Mouse (Mus musculus): ENCODE results near the gene Csnk1d. TPM values are rescaled to one million over a fixed set of nuclear protein-coding genes. Genes with fewer than 3 reads are reported as not detected.

Csnk1d gene
- 49.8 and 78.9 TPM in 2 replicates for polyA plus RNA-seq (2014; fragmentation: Nextera tagmentation; extraction: Ambion mirVana)

DNA sequence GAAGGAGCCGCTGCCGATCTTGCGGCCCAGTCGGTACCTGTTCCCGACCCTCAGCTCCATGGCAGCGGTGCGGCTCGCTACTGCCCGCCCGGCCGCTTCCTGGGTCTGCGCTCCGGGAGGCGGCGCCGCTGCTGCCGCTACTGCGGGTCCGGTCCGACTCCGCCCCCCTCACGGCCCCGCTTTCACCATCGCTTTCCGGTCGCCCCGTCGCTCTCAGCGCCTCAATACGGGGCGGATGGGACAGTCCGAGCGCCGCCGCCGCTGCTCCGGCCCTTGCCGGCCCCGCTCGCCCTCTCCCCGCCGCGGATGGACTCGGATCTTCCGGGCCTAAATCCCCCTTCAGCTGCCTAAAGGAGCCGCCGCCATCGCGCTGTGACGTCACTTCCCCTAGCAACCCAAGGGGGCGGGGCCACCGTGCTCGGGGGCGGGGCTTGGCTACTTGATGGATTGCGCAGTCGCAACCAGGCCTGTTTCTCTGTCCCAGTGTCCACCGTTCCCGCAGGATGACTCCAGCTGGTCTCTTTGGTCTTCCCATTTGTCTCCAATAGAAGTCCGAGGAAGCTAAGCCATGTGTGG, at the start of gene Csnk1d:
Csnk1d (minus strand) TSS at position 380 of the 576 bp plus-strand sequence.
- Histone ChIP-seq H3K4me2 (replicated peaks; ENCODE audit: low read depth, low read length) (peak within 1 kb of the TSS; percentile 43), H3K9me3 (ENCODE audit: control insufficient read depth, low read length) (no peaks in the 10 kb centered on the region), H3K27ac (ENCODE audit: low read depth, low read length) (peak within 1 kb of the TSS; percentile 96), H3K9ac (ENCODE audit: low read depth, low read length) (peak within 1 kb of the TSS; percentile 100), H3K27me3 (ENCODE audit: control insufficient read depth, insufficient read depth, low read length) (no peaks in the 10 kb centered on the region), H3K4me1 (ENCODE audit: control insufficient read depth, insufficient read depth, low read length) (peaks cover 26% of the 10 kb centered on the region), H3K4me3 (ENCODE audit: low read length) (peak within 1 kb of the TSS; percentile 100), H3K36me3 (ENCODE audit: control insufficient read depth, insufficient read depth, low read length) (peaks cover 18% of the 10 kb centered on the region)
- peak; percentile 87 for ATAC-seq (ENCODE audit: low FRiP score, low TSS enrichment)
- under 1% methylated on average over 59 of the region's 59 CpGs for WGBS

DNA sequence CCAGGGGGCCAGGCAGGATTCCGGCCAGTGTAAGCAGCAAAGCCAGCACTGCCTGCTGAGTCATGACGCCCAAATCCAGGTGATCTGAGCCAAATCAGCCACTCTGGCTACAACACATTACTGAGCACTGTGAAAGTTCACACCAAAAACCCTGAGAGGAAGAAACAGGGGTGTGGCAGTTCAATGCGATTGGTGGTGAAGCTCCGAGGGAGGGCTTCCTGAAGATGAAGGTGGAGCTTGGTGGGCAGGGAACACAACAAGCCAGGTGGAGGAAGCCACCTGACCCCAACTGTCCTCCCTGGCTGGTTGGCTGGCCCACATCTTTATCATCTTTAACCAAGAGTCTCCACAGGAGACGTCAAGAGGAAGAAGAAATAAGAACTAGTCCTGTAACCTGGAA, 48.2 kb upstream of the Csnk1d start, which contains the start of gene Cd7:
Cd7 (minus strand) TSS at position 117 of the 400 bp plus-strand sequence.
- Histone ChIP-seq H3K4me2 (replicated peaks; ENCODE audit: low read depth, low read length) (no peak within 1 kb of the TSS), H3K4me3 (ENCODE audit: low read length) (no peak within 1 kb of the TSS), H3K9ac (ENCODE audit: low read depth, low read length) (no peak within 1 kb of the TSS), H3K27ac (ENCODE audit: low read depth, low read length) (no peak within 1 kb of the TSS), H3K9me3 (ENCODE audit: control insufficient read depth, low read length) (no peaks in the 10 kb centered on the region), H3K36me3 (ENCODE audit: control insufficient read depth, insufficient read depth, low read length) (no peaks in the 10 kb centered on the region), H3K27me3 (ENCODE audit: control insufficient read depth, insufficient read depth, low read length) (0 out of 2 replicates have a peak, but pooled peaks cover 4% of the 10 kb centered on the region), H3K4me1 (ENCODE audit: control insufficient read depth, insufficient read depth, low read length) (no peaks in the 10 kb centered on the region)
- ATAC-seq (ENCODE audit: low FRiP score, low TSS enrichment) = no peak
- 70% methylated on average over 5 of the region's 5 CpGs for WGBS

DNA sequence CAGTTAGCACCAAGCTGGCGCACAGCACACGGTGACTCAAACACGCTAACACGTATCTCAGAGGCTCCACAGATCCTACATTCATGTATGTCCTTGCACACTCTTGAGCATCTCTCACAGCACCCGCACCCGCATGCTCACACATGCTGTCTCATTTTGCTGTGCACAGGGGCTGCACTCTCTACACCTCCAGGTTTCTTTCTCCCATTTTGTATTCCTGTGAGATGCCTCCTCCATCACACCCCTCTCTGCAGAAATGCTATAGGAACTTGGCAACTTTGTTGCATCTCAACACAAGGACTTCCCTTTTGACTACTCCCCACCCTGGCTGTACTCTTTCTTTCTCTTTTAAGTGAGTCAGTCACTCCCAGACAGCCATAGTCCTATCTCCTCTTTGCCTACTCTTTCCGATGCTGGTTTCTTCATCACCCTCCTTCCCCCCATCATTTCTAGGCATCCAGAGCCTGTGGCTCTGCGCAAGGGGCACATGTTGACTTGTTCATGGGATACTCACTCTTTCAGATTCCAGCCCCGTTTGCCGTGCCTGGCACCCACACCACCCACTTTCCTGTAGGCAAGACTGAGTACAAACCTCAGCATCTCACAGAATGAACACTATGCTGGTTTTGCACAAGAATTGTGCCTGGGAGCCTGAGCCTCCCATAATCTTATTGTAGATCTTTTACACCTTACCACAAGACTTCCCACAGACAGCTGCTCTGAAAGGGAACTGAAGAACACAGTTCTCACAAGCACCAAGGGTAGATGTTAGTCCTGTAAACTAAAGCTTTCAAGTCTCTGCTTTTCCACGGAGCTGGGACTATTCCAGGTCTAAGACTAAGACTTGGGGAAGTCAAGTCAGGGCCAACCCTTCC, 47.5 kb upstream of the Csnk1d start:
- no peak overlapping the region for H3K27ac ChIP-seq (ENCODE audit: low read depth, low read length)
- no peak overlapping the region for H3K4me3 ChIP-seq (ENCODE audit: low read length)
- no peaks in the 10 kb centered on the region for H3K27me3 ChIP-seq (ENCODE audit: control insufficient read depth, insufficient read depth, low read length)
- H3K4me1 ChIP-seq (ENCODE audit: control insufficient read depth, insufficient read depth, low read length) = no peaks in the 10 kb centered on the region
- H3K9me3 ChIP-seq (ENCODE audit: control insufficient read depth, low read length) = no peaks in the 10 kb centered on the region
- no peak overlapping the region for H3K4me2 ChIP-seq (replicated peaks; ENCODE audit: low read depth, low read length)
- no peak overlapping the region for H3K9ac ChIP-seq (ENCODE audit: low read depth, low read length)
- no peak for ATAC-seq (ENCODE audit: low FRiP score, low TSS enrichment)
- no peaks in the 10 kb centered on the region for H3K36me3 ChIP-seq (ENCODE audit: control insufficient read depth, insufficient read depth, low read length)
- WGBS = 89% methylated on average over 11 of the region's 11 CpGs

DNA sequence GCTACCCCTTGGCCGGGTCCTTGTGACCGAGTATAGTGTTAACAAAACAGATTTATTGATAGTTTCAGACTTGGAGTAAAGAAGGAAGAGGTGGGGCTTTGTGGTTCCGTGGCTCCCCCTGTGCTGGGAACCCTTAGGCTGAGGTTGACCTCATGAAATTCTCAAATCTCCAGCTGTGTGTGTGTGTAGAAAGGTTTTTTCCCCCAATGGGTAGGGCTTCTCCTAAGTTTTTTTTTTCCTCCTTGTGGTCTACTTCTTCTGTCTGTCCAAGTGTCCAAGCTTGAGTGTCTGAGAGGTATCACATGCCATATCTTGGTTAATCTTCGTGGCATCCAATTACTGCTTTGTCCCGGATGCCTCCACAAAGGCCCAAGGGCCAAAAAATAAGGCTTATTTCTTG, 42.0 kb upstream of the Csnk1d start:
- Histone ChIP-seq H3K9me3 (ENCODE audit: control insufficient read depth, low read length) (no peaks in the 10 kb centered on the region), H3K4me3 (ENCODE audit: low read length) (no peak overlapping the region), H3K9ac (ENCODE audit: low read depth, low read length) (no peak overlapping the region), H3K36me3 (ENCODE audit: control insufficient read depth, insufficient read depth, low read length) (no peaks in the 10 kb centered on the region), H3K27me3 (ENCODE audit: control insufficient read depth, insufficient read depth, low read length) (no peaks in the 10 kb centered on the region), H3K27ac (ENCODE audit: low read depth, low read length) (no peak overlapping the region), H3K4me1 (ENCODE audit: control insufficient read depth, insufficient read depth, low read length) (no peaks in the 10 kb centered on the region), H3K4me2 (replicated peaks; ENCODE audit: low read depth, low read length) (no peak overlapping the region)
- 67% methylated on average over 5 of the region's 5 CpGs for WGBS
- no peak for ATAC-seq (ENCODE audit: low FRiP score, low TSS enrichment)

DNA sequence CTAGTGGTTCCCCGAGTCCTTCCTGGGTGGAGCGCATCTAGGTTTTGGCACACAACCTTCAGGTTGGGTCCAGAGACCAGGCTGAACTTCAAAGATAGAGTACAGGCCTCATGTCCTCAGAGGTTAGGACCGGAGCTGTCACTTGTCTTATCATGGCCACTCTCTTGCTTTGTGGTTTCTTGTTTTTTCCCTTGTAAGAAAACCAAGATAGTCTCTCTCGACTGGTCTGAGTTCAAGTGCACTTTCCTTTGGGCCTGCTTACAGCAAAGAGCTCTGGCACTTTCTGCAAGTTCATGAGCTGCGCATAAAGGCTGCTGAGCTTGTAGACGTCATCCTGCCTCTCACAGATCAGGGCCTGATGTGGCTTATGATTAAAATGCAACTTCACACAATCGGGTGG, 36.1 kb upstream of the Csnk1d start:
- no peak for ATAC-seq (ENCODE audit: low FRiP score, low TSS enrichment)
- Histone ChIP-seq H3K27ac (ENCODE audit: low read depth, low read length) (no peak overlapping the region), H3K4me2 (replicated peaks; ENCODE audit: low read depth, low read length) (no peak overlapping the region), H3K9me3 (ENCODE audit: control insufficient read depth, low read length) (no peaks in the 10 kb centered on the region), H3K36me3 (ENCODE audit: control insufficient read depth, insufficient read depth, low read length) (no peaks in the 10 kb centered on the region), H3K4me1 (ENCODE audit: control insufficient read depth, insufficient read depth, low read length) (no peaks in the 10 kb centered on the region), H3K9ac (ENCODE audit: low read depth, low read length) (no peak overlapping the region), H3K4me3 (ENCODE audit: low read length) (no peak overlapping the region), H3K27me3 (ENCODE audit: control insufficient read depth, insufficient read depth, low read length) (no peaks in the 10 kb centered on the region)
- 87% methylated on average over 7 of the region's 7 CpGs for WGBS

DNA sequence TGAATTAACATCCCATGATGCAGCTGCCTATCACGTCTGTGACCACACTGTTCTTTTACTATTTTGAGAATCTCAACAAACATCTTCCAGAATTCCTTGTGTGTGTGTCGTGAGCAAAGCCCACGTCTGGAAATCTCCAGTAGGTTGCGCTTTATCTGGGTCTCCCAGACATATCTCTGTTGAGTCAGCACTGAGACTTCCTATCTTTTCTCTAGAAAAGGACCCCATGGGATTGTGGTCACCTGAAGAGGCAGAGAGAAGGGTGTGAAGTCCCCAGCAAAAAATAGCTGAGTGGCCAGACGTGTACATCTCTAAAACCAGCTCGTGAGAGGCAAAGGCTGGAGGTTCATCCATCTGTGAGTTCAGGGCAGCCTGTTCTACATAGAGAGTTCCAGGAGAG, 33.0 kb upstream of the Csnk1d start:
- no peak overlapping the region for H3K27ac ChIP-seq (ENCODE audit: low read depth, low read length)
- H3K4me1 ChIP-seq (ENCODE audit: control insufficient read depth, insufficient read depth, low read length) = no peaks in the 10 kb centered on the region
- H3K4me2 ChIP-seq (replicated peaks; ENCODE audit: low read depth, low read length) = no peak overlapping the region
- WGBS = 77% methylated on average over 6 of the region's 6 CpGs
- H3K9ac ChIP-seq (ENCODE audit: low read depth, low read length) = no peak overlapping the region
- no peaks in the 10 kb centered on the region for H3K9me3 ChIP-seq (ENCODE audit: control insufficient read depth, low read length)
- H3K27me3 ChIP-seq (ENCODE audit: control insufficient read depth, insufficient read depth, low read length) = no peaks in the 10 kb centered on the region
- H3K4me3 ChIP-seq (ENCODE audit: low read length) = no peak overlapping the region
- ATAC-seq (ENCODE audit: low FRiP score, low TSS enrichment) = no peak
- H3K36me3 ChIP-seq (ENCODE audit: control insufficient read depth, insufficient read depth, low read length) = no peaks in the 10 kb centered on the region

DNA sequence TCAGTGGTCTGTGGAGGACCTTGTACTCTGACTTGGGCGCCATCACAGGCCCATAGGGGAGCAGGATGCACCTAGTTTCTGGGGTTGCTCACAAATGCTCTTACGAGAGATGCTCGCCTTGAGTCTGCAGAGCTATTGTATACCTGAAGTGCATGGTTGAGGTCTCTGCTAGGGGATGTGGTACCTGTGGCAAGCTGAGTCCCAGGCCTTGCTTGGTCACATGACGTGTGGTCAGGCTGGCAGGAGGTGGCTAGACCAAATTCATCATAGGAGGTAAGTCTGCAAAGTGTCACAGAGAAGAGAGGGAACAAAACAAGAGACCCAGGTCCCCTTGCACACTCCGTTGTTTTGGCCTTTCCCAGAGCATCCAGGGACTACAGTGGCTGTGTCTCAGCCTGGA, 28.4 kb upstream of the Csnk1d start:
- Histone ChIP-seq H3K9ac (ENCODE audit: low read depth, low read length) (no peak overlapping the region), H3K9me3 (ENCODE audit: control insufficient read depth, low read length) (no peaks in the 10 kb centered on the region), H3K36me3 (ENCODE audit: control insufficient read depth, insufficient read depth, low read length) (no peaks in the 10 kb centered on the region), H3K4me2 (replicated peaks; ENCODE audit: low read depth, low read length) (no peak overlapping the region), H3K27ac (ENCODE audit: low read depth, low read length) (no peak overlapping the region), H3K4me1 (ENCODE audit: control insufficient read depth, insufficient read depth, low read length) (no peaks in the 10 kb centered on the region), H3K4me3 (ENCODE audit: low read length) (no peak overlapping the region), H3K27me3 (ENCODE audit: control insufficient read depth, insufficient read depth, low read length) (no peaks in the 10 kb centered on the region)
- WGBS = 80% methylated on average over 5 of the region's 5 CpGs
- ATAC-seq (ENCODE audit: low FRiP score, low TSS enrichment) = no peak

DNA sequence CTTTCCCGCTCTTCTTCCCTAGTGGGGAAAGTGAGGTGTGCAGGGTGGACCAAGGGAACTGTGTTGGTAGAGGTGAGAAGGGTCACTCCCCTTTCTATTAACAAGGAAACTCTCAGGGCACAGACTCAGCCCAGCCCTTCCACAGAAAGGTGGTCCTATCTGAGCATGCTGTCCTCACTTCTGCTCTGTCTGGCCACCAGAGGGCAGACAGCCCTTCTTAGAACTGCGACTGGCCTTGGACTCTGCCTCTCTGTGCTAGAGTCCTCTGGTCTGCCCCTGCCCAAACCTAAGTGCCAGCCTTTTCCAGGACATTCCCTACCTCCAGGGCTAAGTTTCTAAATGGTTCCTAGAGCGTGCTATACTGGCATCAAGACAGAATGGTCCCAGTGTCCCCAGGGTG, 26.6 kb upstream of the Csnk1d start:
- Histone ChIP-seq H3K27ac (ENCODE audit: low read depth, low read length) (no peak overlapping the region), H3K9ac (ENCODE audit: low read depth, low read length) (no peak overlapping the region), H3K4me2 (replicated peaks; ENCODE audit: low read depth, low read length) (no peak overlapping the region), H3K36me3 (ENCODE audit: control insufficient read depth, insufficient read depth, low read length) (no peaks in the 10 kb centered on the region), H3K4me1 (ENCODE audit: control insufficient read depth, insufficient read depth, low read length) (no peaks in the 10 kb centered on the region), H3K4me3 (ENCODE audit: low read length) (no peak overlapping the region), H3K9me3 (ENCODE audit: control insufficient read depth, low read length) (no peaks in the 10 kb centered on the region), H3K27me3 (ENCODE audit: control insufficient read depth, insufficient read depth, low read length) (no peaks in the 10 kb centered on the region)
- WGBS = 31% methylated on average over 3 of the region's 3 CpGs
- peak; percentile 83 for ATAC-seq (ENCODE audit: low FRiP score, low TSS enrichment)

DNA sequence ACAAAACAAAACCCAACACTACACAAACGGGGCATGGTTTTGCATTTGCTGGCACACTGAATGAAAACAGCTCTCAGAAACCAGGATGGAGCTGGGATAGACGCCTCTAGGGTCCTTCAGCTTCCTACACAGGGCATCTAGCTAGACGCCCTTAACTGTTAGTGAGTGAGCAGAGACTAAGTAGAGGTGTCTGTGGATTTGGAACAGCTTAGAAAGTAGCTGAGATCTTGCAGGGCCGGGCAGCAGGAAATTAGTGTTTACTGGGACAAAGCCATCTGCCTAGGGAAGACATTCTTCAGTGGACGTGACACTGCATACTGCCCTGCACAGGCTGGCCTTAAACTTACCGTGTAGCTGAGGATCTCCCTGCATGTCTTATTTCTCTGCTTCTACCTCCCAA, 24.3 kb upstream of the Csnk1d start:
- Histone ChIP-seq H3K27me3 (ENCODE audit: control insufficient read depth, insufficient read depth, low read length) (no peaks in the 10 kb centered on the region), H3K9me3 (ENCODE audit: control insufficient read depth, low read length) (no peaks in the 10 kb centered on the region), H3K4me1 (ENCODE audit: control insufficient read depth, insufficient read depth, low read length) (no peaks in the 10 kb centered on the region), H3K36me3 (ENCODE audit: control insufficient read depth, insufficient read depth, low read length) (no peaks in the 10 kb centered on the region), H3K9ac (ENCODE audit: low read depth, low read length) (no peak overlapping the region), H3K4me3 (ENCODE audit: low read length) (no peak overlapping the region), H3K27ac (ENCODE audit: low read depth, low read length) (no peak overlapping the region), H3K4me2 (replicated peaks; ENCODE audit: low read depth, low read length) (no peak overlapping the region)
- ATAC-seq (ENCODE audit: low FRiP score, low TSS enrichment) = no peak
- 59% methylated on average over 6 of the region's 6 CpGs for WGBS

Measured in kidney, embryonic 14.5 days (tissue).